Mouse (Mus musculus) embryo, embryonic 10.5 days (tissue): Measurements from ENCODE around the gene Olig3.

Experiments
- DNase-seq: peaks from one replicate; pipeline ENCODE4 v3.0.0-alpha.2; 2015; ENCODE audit warnings: low spot score

The Olig3 gene

GRCm38 (mm10) chr10:19356071-19356583 lies at the start of gene Olig3:
Olig3 (plus strand) TSS chr10:19356533.
- peak; percentile 74 for DNase-seq

- peak; percentile 68 for DNase-seq
These were observed 46.5 kb upstream of the Olig3 start for GRCm38 (mm10) chr10:19309681-19310395.

- DNase-seq, result no peak
These were observed 45.9 kb upstream of the Olig3 start for GRCm38 (mm10) chr10:19310471-19310870.

GRCm38 (mm10) chr10:19317962-19318812 lies 38.1 kb upstream of the Olig3 start:
- no peak for DNase-seq

GRCm38 (mm10) chr10:19321781-19322180 lies 34.6 kb upstream of the Olig3 start:
- no peak for DNase-seq

GRCm38 (mm10) chr10:19329191-19329777 lies 27.0 kb upstream of the Olig3 start:
- DNase-seq, result peak; percentile 55

GRCm38 (mm10) chr10:19333425-19333824 lies 22.9 kb upstream of the Olig3 start:
- no peak for DNase-seq

- DNase-seq, result peak; percentile 50
These were observed 17.4 kb upstream of the Olig3 start for GRCm38 (mm10) chr10:19338695-19339630.

GRCm38 (mm10) chr10:19344039-19344438 lies 12.3 kb upstream of the Olig3 start:
- DNase-seq, result no peak

GRCm38 (mm10) chr10:19349326-19349725 lies 7.0 kb upstream of the Olig3 start:
- no peak for DNase-seq

- DNase-seq, result peak; percentile 56
These were observed 4.1 kb upstream of the Olig3 start for GRCm38 (mm10) chr10:19352006-19352877.

- DNase-seq, result peak; percentile 66
These were observed 3.4 kb upstream of the Olig3 start for GRCm38 (mm10) chr10:19352878-19353301.

GRCm38 (mm10) chr10:19353631-19354030 lies 2.7 kb upstream of the Olig3 start:
- peak; percentile 32 for DNase-seq

GRCm38 (mm10) chr10:19354146-19354545 lies 2.2 kb upstream of the Olig3 start:
- DNase-seq, result no peak

GRCm38 (mm10) chr10:19355076-19355475 lies 1.3 kb upstream of the Olig3 start:
- DNase-seq, result no peak

GRCm38 (mm10) chr10:19356720-19357641 lies 648 bp downstream of the Olig3 start:
- DNase-seq, result peak; percentile 50

- peak; percentile 31 for DNase-seq
These were observed 1.5 kb downstream of the Olig3 start for GRCm38 (mm10) chr10:19357848-19358247.

GRCm38 (mm10) chr10:19360446-19361300 lies 4.3 kb downstream of the Olig3 start:
- DNase-seq, result no peak
